Mouse (Mus musculus) brain, embryonic 14.5 days (tissue): ENCODE measurements around the gene Mnt. TPM values are rescaled to one million over a fixed set of nuclear protein-coding genes. Genes with fewer than 3 reads are reported as not detected.

Experiments
- DNase-seq: peaks from one replicate; pipeline ENCODE4 v3.0.0-alpha.2; 2011; ENCODE audit warnings: low read depth
- CTCF ChIP-seq: fragments of 200-500 bp; IDR thresholded peaks from 2 replicates; pipeline ENCODE4 v1.5.1; 2012; ENCODE audit warnings: inconsistent platforms, mild to moderate bottlenecking, moderate library complexity, borderline replicate concordance; ENCODE audit not compliant: insufficient read depth, insufficient read length; ENCODE audit errors: extremely low read depth
- POLR2A ChIP-seq: fragments of 200-500 bp; IDR thresholded peaks from 2 replicates; pipeline ENCODE4 v1.6.1; 2012; ENCODE audit warnings: mild to moderate bottlenecking, inconsistent platforms, borderline replicate concordance; ENCODE audit not compliant: poor library complexity, insufficient read depth, insufficient read length, severe bottlenecking; ENCODE audit errors: extremely low read depth
- polyA plus RNA-seq: library from polyadenylated mRNA; depleted of rRNA; stranded (reverse); fragments of >200 nt; gene quantifications from 2 replicates; pipeline ENCODE4 v1.2.3, GENCODE M21; 2012

Mnt gene
- polyA plus RNA-seq, 1 experiment = 33.4 TPM

- DNase-seq = peak; percentile 53
Measured at GRCm38 (mm10) chr11:74821463-74821862, 9.3 kb upstream of the Mnt start.

GRCm38 (mm10) chr11:74822746-74823440 lies 7.8 kb upstream of the Mnt start:
- DNase-seq = no peak
- TF ChIP-seq POLR2A (no peak), CTCF (no peak)

More at GRCm38 (mm10) chr11:74821463-74821862, 9.3 kb upstream of the Mnt start:
- peak; percentile 35; the same call in 1 of the 2 replicates for TF ChIP-seq CTCF
- TF ChIP-seq POLR2A = no peak

- no peak for TF ChIP-seq CTCF
- DNase-seq = no peak
Measured at GRCm38 (mm10) chr11:74826151-74826550, 4.6 kb upstream of the Mnt start.

GRCm38 (mm10) chr11:74826702-74827101 lies 4.0 kb upstream of the Mnt start:
- no peak for DNase-seq
- no peak for TF ChIP-seq POLR2A
- TF ChIP-seq CTCF = no peak

- no peak for DNase-seq
- TF ChIP-seq POLR2A = no peak
- TF ChIP-seq CTCF = no peak
Measured at GRCm38 (mm10) chr11:74827791-74828403, 2.8 kb upstream of the Mnt start.

GRCm38 (mm10) chr11:74828404-74828931 lies 2.3 kb upstream of the Mnt start:
- DNase-seq = no peak
- TF ChIP-seq POLR2A = no peak
- no peak for TF ChIP-seq CTCF

- no peak for DNase-seq
- TF ChIP-seq CTCF = no peak
- TF ChIP-seq POLR2A = no peak
Measured at GRCm38 (mm10) chr11:74828965-74829550, 1.7 kb upstream of the Mnt start.

- DNase-seq = no peak
- TF ChIP-seq POLR2A (no peak), CTCF (peak; percentile 30; the same call in 1 of the 2 replicates)
Measured at GRCm38 (mm10) chr11:74829812-74830211, 908 bp upstream of the Mnt start.

GRCm38 (mm10) chr11:74831191-74831605 lies 478 bp downstream of the Mnt start:
- DNase-seq = peak; percentile 64
- no peak for TF ChIP-seq POLR2A
- TF ChIP-seq CTCF = no peak

GRCm38 (mm10) chr11:74831606-74832451 lies 1.1 kb downstream of the Mnt start:
- DNase-seq = peak; percentile 99
- no peak for TF ChIP-seq POLR2A
- no peak for TF ChIP-seq CTCF

- no peak for TF ChIP-seq POLR2A
- no peak for TF ChIP-seq CTCF
- peak; percentile 85 for DNase-seq
Measured at GRCm38 (mm10) chr11:74832503-74833143, 1.9 kb downstream of the Mnt start.

GRCm38 (mm10) chr11:74833536-74834358 lies 3.0 kb downstream of the Mnt start:
- no peak for TF ChIP-seq CTCF
- TF ChIP-seq POLR2A = no peak
- no peak for DNase-seq

- no peak for DNase-seq
- TF ChIP-seq POLR2A = no peak
- TF ChIP-seq CTCF = no peak
Measured at GRCm38 (mm10) chr11:74834359-74834638, 3.6 kb downstream of the Mnt start.
